Mouse (Mus musculus): ENCODE results near the gene Mitf.

DNA sequence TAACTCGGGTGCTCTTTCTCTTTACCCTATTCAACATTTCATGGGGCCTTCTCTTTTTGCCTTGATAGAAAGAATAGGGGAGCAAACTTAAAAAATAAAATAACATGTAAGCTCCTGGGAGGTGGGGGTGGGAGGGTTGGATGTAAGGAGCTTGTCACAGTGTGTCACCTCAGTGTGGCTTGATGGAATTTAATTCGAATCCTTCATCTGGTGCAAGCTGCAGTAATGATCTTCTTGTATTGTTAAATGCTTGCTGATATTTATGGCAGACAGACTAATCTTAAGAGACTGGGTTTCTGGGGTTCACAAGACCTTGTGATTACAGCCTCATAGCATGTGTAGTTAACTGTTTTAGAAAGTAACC is 144.0 kb downstream of the Mitf start:
- TF ChIP-seq CTCF (IDR thresholded peaks at IDR 0.05; ENCODE audit: borderline replicate concordance, insufficient read depth, low read depth, low read length) (no peak), POLR2A (IDR thresholded peaks at IDR 0.05; ENCODE audit: borderline replicate concordance, insufficient read depth, low read length) (no peak)

All from cerebellum, adult 2 months (tissue).